Mouse (Mus musculus) MEL (cell line): ENCODE measurements at regions not wholly inside any gene's neighbourhood (a gene's known extent, or its start where the extent isn't known, plus 50 kb on each side); places are given as distances from the start of the nearest gene placed in this dataset.

Source experiments
- CTCF ChIP-seq, 3 experiments: IDR thresholded peaks in 2 of 3; conservative IDR thresholded peaks in 1 of 3; 2 replicates each; pipeline ENCODE4 v1.5.1; 2011 to 2012; ENCODE audit warnings: low read length in 3 of 3, low read depth in 2 of 3, mild to moderate bottlenecking in 2 of 3, improper control_type of control experiment in 1 of 3, inconsistent platforms in 1 of 3, mixed read lengths in 1 of 3, moderate library complexity in 1 of 3; ENCODE audit not compliant: control insufficient read depth in 1 of 3, insufficient read depth in 1 of 3, poor library complexity in 1 of 3, severe bottlenecking in 1 of 3
- E2F4 ChIP-seq: IDR thresholded peaks from 2 replicates; pipeline ENCODE4 v1.6.1; 2011; ENCODE audit warnings: low read depth, low read length, improper control_type of control experiment, borderline replicate concordance
- GATA1 ChIP-seq: IDR thresholded peaks from 2 replicates; pipeline ENCODE4 v1.6.1; 2011; ENCODE audit warnings: low read depth, low read length, improper control_type of control experiment
- MAZ ChIP-seq: IDR thresholded peaks from 2 replicates; pipeline ENCODE4 v1.6.1; 2012; ENCODE audit warnings: low read depth, mild to moderate bottlenecking, inconsistent platforms, low read length, improper control_type of control experiment
- RAD21 ChIP-seq: IDR thresholded peaks from 2 replicates; pipeline ENCODE4 v1.6.1; 2011; ENCODE audit warnings: mild to moderate bottlenecking, low read depth, low read length, improper control_type of control experiment
- TAL1 ChIP-seq: IDR thresholded peaks from 2 replicates; pipeline ENCODE4 v1.6.1; 2012; ENCODE audit warnings: mild to moderate bottlenecking, inconsistent platforms, low read length, moderate library complexity, mixed read lengths
- USF1 ChIP-seq: IDR thresholded peaks from 2 replicates; pipeline ENCODE4 v1.6.1; 2014; ENCODE audit warnings: low read depth, mild to moderate bottlenecking, inconsistent platforms, low read length, improper control_type of control experiment, moderate library complexity
- ZC3H11A ChIP-seq: IDR thresholded peaks from 2 replicates; pipeline ENCODE4 v1.6.1; 2012; ENCODE audit warnings: low read depth, mild to moderate bottlenecking, inconsistent platforms, low read length, improper control_type of control experiment

DNA sequence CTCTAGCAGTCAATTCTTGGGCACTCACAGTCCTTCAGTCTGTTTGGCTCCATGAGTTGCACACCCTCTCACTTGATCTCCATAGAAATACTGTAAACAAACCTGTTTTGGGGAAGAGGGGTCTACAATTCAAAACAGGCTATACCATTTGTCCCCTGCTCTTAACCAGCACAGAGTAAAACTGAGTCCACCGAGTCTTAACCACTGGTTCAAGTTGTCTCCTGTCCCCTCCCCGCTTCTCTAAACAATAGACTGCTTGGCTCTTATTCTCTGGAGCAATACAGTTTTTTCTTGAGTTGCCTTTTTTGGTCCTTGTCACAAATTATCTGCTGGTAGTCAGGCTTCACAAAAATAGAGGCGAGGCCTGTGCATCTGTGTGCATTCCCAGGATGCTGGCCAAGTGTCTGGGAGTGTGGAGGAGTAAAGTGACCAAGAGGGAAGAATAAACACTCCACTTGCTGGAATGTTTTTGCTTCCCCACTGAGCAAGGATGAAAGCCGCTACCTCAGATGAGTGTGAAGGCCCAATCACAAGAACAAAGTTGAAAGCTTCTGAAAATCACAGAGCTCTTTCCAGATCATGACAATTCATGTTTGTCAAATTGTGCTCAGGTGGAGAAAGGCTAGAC is 695.3 kb downstream of the Cypt12 start:
- TF ChIP-seq TAL1, result no peak
- no peak for TF ChIP-seq MAZ
- TF ChIP-seq CTCF (IDR thresholded peaks at IDR 0.05 in 2 of 3, conservative IDR thresholded peaks at IDR 0.05 in 1 of 3; ENCODE audit: control insufficient read depth in 1 of 3, insufficient read depth in 1 of 3, low read depth in 2 of 3, low read length in 3 of 3, poor library complexity in 1 of 3, severe bottlenecking in 1 of 3), result no peak
- TF ChIP-seq USF1, result no peak
- TF ChIP-seq ZC3H11A, result no peak
- no peak for TF ChIP-seq GATA1
- no peak for TF ChIP-seq E2F4
- no peak for TF ChIP-seq RAD21
